10 mouse cellular contexts compared by ENCODE assay signal in genomic region chr3:109469465-109469864, GRCm38 (mm10).
DNase-seq lines count a peak whose midpoint lies in the region; TF ChIP-seq lines count a peak whose summit lies in the region.
"Had no signal": no experiment of that assay in that cellular context is flagged by ENCODE, and none has a peak within 500 bp of the region (broad histone marks: within the 10 kb centered on the region; RNA-seq: fewer than 3 reads in every experiment).

No protein-coding gene starts in this region.

- 25% methylated on average over 3 of the region's 3 CpGs for WGBS in heart, adult 2 months
- WGBS in heart, embryonic 10.5 days, result 65% methylated on average over 3 of the region's 3 CpGs

- TF ChIP-seq POLR2A in heart, adult 2 months (IDR thresholded peaks at IDR 0.05; ENCODE audit: insufficient read depth, low read depth, low read length), result no peak

- no peak for TF ChIP-seq EP300 in heart, adult 2 months (IDR thresholded peaks at IDR 0.05; ENCODE audit: insufficient read depth, low read depth, low read length)

- no peak for TF ChIP-seq CTCF in heart, adult 2 months (IDR thresholded peaks at IDR 0.05)

- no peaks in the 10 kb centered on the region for H3K27me3 ChIP-seq in heart, adult 2 months (ENCODE audit: control insufficient read depth, insufficient read depth, low read length)
- no peaks in the 10 kb centered on the region for H3K27me3 ChIP-seq in heart, embryonic 10.5 days (ENCODE audit: insufficient read depth, poor library complexity, severe bottlenecking)
- H3K27me3 ChIP-seq: embryonic facial prominence, embryonic 13.5 days had no signal

- H3K27ac ChIP-seq in heart, adult 2 months, result no peak overlapping the region
- no peak overlapping the region for H3K27ac ChIP-seq in heart, embryonic 10.5 days
- H3K27ac ChIP-seq: embryonic facial prominence, embryonic 13.5 days had no signal

- peaks cover 4% of the 10 kb centered on the region; the same call in 1 of the 2 replicates for H3K36me3 ChIP-seq in heart, adult 2 months (ENCODE audit: control insufficient read depth, insufficient read depth, low read length)
- H3K36me3 ChIP-seq in heart, embryonic 10.5 days, result no peaks in the 10 kb centered on the region
- H3K36me3 ChIP-seq: embryonic facial prominence, embryonic 13.5 days; G1E had no signal

- DNase-seq in heart, adult 2 months, result peak; percentile 60 to 75
- no peak for DNase-seq in heart, embryonic 10.5 days (ENCODE audit: low spot score)
- DNase-seq in NIH3T3 (ENCODE audit: low read depth), result peak; percentile 85
- DNase-seq in cerebellum, postnatal 36 days, result peak; percentile 40 to 54
- peak; percentile 46 for DNase-seq in kidney, postnatal 10 days
- no peak for DNase-seq in embryo, embryonic 10.5 days (ENCODE audit: low spot score)
- no peak for DNase-seq in spleen, postnatal 10 days (ENCODE audit: low spot score in 2 of 2)
- DNase-seq in neural tube, embryonic 10.5 days (ENCODE audit: extremely low spot score, low spot score), result no peak

- peaks cover 10% of the 10 kb centered on the region for H3K4me1 ChIP-seq in heart, adult 2 months (ENCODE audit: control insufficient read depth, insufficient read depth, low read length)
- H3K4me1 ChIP-seq in heart, embryonic 10.5 days, result peaks cover 4% of the 10 kb centered on the region; the same call in 1 of the 2 replicates

- no peak overlapping the region for H3K9ac ChIP-seq in heart, adult 2 months (ENCODE audit: low read depth, low read length)
- H3K9ac ChIP-seq: embryonic facial prominence, embryonic 13.5 days had no signal

- no peaks in the 10 kb centered on the region for H3K9me3 ChIP-seq in heart, embryonic 10.5 days
- H3K9me3 ChIP-seq: embryonic facial prominence, embryonic 13.5 days had no signal

- no peak overlapping the region for H3K4me3 ChIP-seq in heart, adult 2 months
- no peak overlapping the region for H3K4me3 ChIP-seq in heart, embryonic 10.5 days
- H3K4me3 ChIP-seq: embryonic facial prominence, embryonic 13.5 days had no signal

- no peaks in the 10 kb centered on the region for H3K79me2 ChIP-seq in heart, adult 2 months (replicated peaks; ENCODE audit: control insufficient read depth, insufficient read depth, low read length)

- intact Hi-C loops in heart, adult 2 months (cut with DNase I), result loop anchor here (5.0 kb wide), 2 partner anchors 127 to 267 kb away; partner anchors contain the start of gene Vav3

Comparison
In these comparisons a context has a peak if more than half of its experiments do, and no peak if none do; other contexts are left out.
1. DNase-seq: peak in heart, adult 2 months (2 of 2), NIH3T3 (single experiment), cerebellum, postnatal 36 days (2 of 2) and kidney, postnatal 10 days (single experiment); none in heart, embryonic 10.5 days (single experiment), embryo, embryonic 10.5 days (single experiment), spleen, postnatal 10 days (0 of 2) and neural tube, embryonic 10.5 days (single experiment).